15 mouse cellular contexts compared by ENCODE assay signal in the genomic region with DNA sequence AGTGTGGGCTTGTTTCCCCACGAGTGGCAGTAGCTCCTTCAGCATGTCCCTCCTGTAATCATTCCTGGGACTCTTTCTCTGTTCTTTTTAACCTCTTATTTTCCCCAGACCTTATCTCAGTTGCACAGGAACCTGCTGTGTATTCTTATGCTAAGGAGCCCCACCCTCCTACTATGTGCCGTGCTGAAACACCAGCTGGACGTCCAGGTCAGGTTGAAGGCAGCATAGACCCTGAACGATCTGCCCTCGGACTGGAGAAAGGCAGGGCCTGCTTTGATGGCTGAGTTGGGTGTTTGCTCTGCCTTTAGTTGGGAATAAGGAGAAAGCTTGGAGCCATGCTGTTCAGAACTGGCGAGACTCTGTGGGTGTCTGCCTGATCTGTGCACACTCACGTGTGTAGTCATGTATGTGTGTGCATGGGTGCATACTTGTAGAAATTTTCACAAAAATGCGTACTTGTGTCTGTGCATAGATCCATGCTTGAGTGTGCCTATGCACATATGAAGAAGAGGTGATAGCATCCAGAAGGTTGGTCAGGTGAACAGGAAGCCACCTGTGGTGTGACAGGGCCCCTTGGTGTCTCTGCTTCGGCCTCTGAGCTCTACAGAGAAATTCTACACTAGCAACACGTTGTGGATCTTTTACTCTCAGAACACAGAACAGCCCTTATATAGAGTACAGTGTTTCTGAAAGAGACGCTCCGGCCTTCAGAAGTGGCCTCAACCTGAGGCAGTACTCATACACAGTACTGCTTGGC.
DNase-seq lines count a peak whose midpoint lies in the region.
"Had no signal": no experiment of that assay in that cellular context is flagged by ENCODE, and none has a peak within 500 bp of the region (broad histone marks: within the 10 kb centered on the region; RNA-seq: fewer than 3 reads in every experiment).

No protein-coding gene starts in this region.

- peak; percentile 44 for DNase-seq in cerebellum, adult 11-12 months
- no peak for DNase-seq in cerebellum, postnatal 36 days
- DNase-seq in cerebellum, adult 9-11 months: peak; percentile 50
- no peak for DNase-seq in cerebellum, postnatal 4 days (ENCODE audit: low spot score in 2 of 2)
- DNase-seq in R1 (ENCODE audit: low read depth, low spot score): peak; percentile 72
- no peak for DNase-seq in yolk sac, embryonic 10.5 days (ENCODE audit: low spot score)
- DNase-seq: adrenal gland, postnatal 10 days; adrenal gland, postnatal 36 days; cerebellum, postnatal 14 days; embryo, embryonic 11 days; gastrocnemius, postnatal 25 days; heart, adult 18-20 months; heart, postnatal 10 days; heart, postnatal 4 days; kidney, adult 2 months had no signal

Comparison
In these comparisons a context has a peak if more than half of its experiments do, and no peak if none do; other contexts are left out.
1. DNase-seq: peak in cerebellum, adult 11-12 months (single experiment), cerebellum, adult 9-11 months (single experiment) and R1 (single experiment); none in cerebellum, postnatal 36 days (0 of 2), cerebellum, postnatal 4 days (0 of 2) and yolk sac, embryonic 10.5 days (single experiment).